Mouse (Mus musculus): ENCODE results near the gene Zfp966. TPM values are rescaled to one million over a fixed set of nuclear protein-coding genes. Genes with fewer than 3 reads are reported as not detected.

The Zfp966 gene
- polyA plus RNA-seq (2014; fragmentation: Illumina TruSeq; extraction: RNeasy Lipid Tissue Mini Kit (QIAGEN cat#74804); ENCODE audit: low read depth, low replicate concordance): 10.6 TPM

GRCm38 (mm10) chr2:175931000-175931399 is at the start of gene Zfp966:
TSS of gene Zfp966 (minus strand) at chr2:175931100.

GRCm38 (mm10) chr2:175965031-175965430 is 34.1 kb upstream of the Zfp966 start, which contains the start of gene Gm2026:
TSS of gene Gm2026 (plus strand) at chr2:175965331.

GRCm38 (mm10) chr2:175869024-175869423 is 61.9 kb downstream of the Zfp966 start, which contains the start of gene Gm6710:
TSS of gene Gm6710 (plus strand) at chr2:175869219.

Other genes with a start within 250 kb of the Zfp966 start
- gene Zfp969, start 227.5 kb downstream of the Zfp966 start, polyA plus RNA-seq (2014; fragmentation: Illumina TruSeq; extraction: RNeasy Lipid Tissue Mini Kit (QIAGEN cat#74804); ENCODE audit: low read depth, low replicate concordance): not detected
- not detected for gene Gm2007, start 189.6 kb downstream of the Zfp966 start, polyA plus RNA-seq (2014; fragmentation: Illumina TruSeq; extraction: RNeasy Lipid Tissue Mini Kit (QIAGEN cat#74804); ENCODE audit: low read depth, low replicate concordance)
- 6.2 TPM for gene Gm14288, start 130.0 kb downstream of the Zfp966 start, polyA plus RNA-seq (2014; fragmentation: Illumina TruSeq; extraction: RNeasy Lipid Tissue Mini Kit (QIAGEN cat#74804); ENCODE audit: low read depth, low replicate concordance)
- 1.9 TPM for gene Gm6710, start 61.9 kb downstream of the Zfp966 start, polyA plus RNA-seq (2014; fragmentation: Illumina TruSeq; extraction: RNeasy Lipid Tissue Mini Kit (QIAGEN cat#74804); ENCODE audit: low read depth, low replicate concordance)
- gene Gm2026, start 34.2 kb upstream of the Zfp966 start, polyA plus RNA-seq (2014; fragmentation: Illumina TruSeq; extraction: RNeasy Lipid Tissue Mini Kit (QIAGEN cat#74804); ENCODE audit: low read depth, low replicate concordance): 11.3 TPM
- 4.3 TPM for gene Gm2004, start 218.7 kb upstream of the Zfp966 start, polyA plus RNA-seq (2014; fragmentation: Illumina TruSeq; extraction: RNeasy Lipid Tissue Mini Kit (QIAGEN cat#74804); ENCODE audit: low read depth, low replicate concordance)

Data from heart, adult 10 weeks (tissue).